Mouse (Mus musculus) intestine, postnatal 0 days (tissue): ENCODE data around the gene Krtap4-13. TPM values are rescaled to one million over a fixed set of nuclear protein-coding genes. Genes with fewer than 3 reads are reported as not detected.
"Not testable (repeated sequence)": the region's sequence is repeated elsewhere in the genome, so short reads cannot be mapped to it uniquely, and the experiment has no call there.

Experiments used
- ATAC-seq: fragments of 200-750 bp; cut with Nextera tagmentation; 2 replicates; pipeline ENCODE4 v1.8.0; 2017; ENCODE audit warnings: mild to moderate bottlenecking, moderate TSS enrichment, moderate library complexity
- H3K27ac ChIP-seq: fragments of 300-500 bp; sonication (generic); 2 replicates; pipeline ENCODE4 v1.5.1; 2014; ENCODE audit warnings: mild to moderate bottlenecking, low read depth, low read length, moderate library complexity
- H3K27me3 ChIP-seq: fragments of 300-500 bp; sonication (generic); replicated peaks from 2 replicates; pipeline ENCODE4 v1.6.1; 2014; ENCODE audit warnings: low read length, mixed read lengths; ENCODE audit not compliant: control insufficient read depth, insufficient read depth
- H3K36me3 ChIP-seq: fragments of 300-500 bp; sonication (generic); 2 replicates; pipeline ENCODE4 v1.6.1; 2014; ENCODE audit warnings: mild to moderate bottlenecking, moderate library complexity; ENCODE audit not compliant: control insufficient read depth, insufficient read depth
- H3K4me1 ChIP-seq: fragments of 300-500 bp; sonication (generic); replicated peaks from 2 replicates; pipeline ENCODE4 v1.6.1; 2014; ENCODE audit warnings: antibody characterized with exemption, low read length, mixed read lengths; ENCODE audit not compliant: control insufficient read depth, insufficient read depth
- H3K4me2 ChIP-seq: fragments of 300-500 bp; sonication (generic); replicated peaks from 2 replicates; pipeline ENCODE4 v1.6.1; 2014; ENCODE audit warnings: low read depth, mild to moderate bottlenecking, moderate library complexity
- H3K4me3 ChIP-seq: fragments of 300-500 bp; sonication (generic); 2 replicates; pipeline ENCODE4 v1.5.1; 2014; ENCODE audit warnings: low read depth, low read length
- H3K9ac ChIP-seq: fragments of 300-500 bp; sonication (generic); 2 replicates; pipeline ENCODE4 v1.6.1; 2014; ENCODE audit warnings: mild to moderate bottlenecking, low read depth, low read length
- H3K9me3 ChIP-seq: fragments of 300-500 bp; sonication (generic); 2 replicates; pipeline ENCODE4 v1.6.1; 2016; ENCODE audit warnings: mixed run types; ENCODE audit not compliant: control insufficient read depth
- CTCF ChIP-seq: sonication (generic); IDR thresholded peaks from 2 replicates; pipeline ENCODE4 v1.5.1; 2016; ENCODE audit warnings: low read depth, mild to moderate bottlenecking, control low read depth, antibody characterized with exemption, moderate library complexity
- WGBS: fragments of 180-500 bp; shearing (Covaris S2); extraction: QIAGEN DNeasy Blood & Tissue Kit; methylation state at CpG from one replicate; pipeline ENCODE4 v1.1.7; 2014; 5-methylcytosine and 5-hydroxymethylcytosine counted together
- polyA plus RNA-seq: library from polyadenylated mRNA; unstranded; fragments of >200 nt; fragmentation: Nextera tagmentation; extraction: Ambion mirVana; gene quantifications from 2 replicates; pipeline ENCODE4 v1.2.1, GENCODE M21; 2015

Gene Krtap4-13
- polyA plus RNA-seq, 1 experiment from 2014 or later: not detected

GRCm38 (mm10) chr11:99837966-99838365 is 28.3 kb upstream of the Krtap4-13 start, which contains the start of gene 2300003K06Rik:
TSS of gene 2300003K06Rik (minus strand) at chr11:99838066.
- Histone ChIP-seq H3K4me3 (no peak within 1 kb of the TSS), H3K9me3 (no peaks in the 10 kb centered on the region), H3K27ac (no peak within 1 kb of the TSS), H3K4me1 (no peaks in the 10 kb centered on the region), H3K9ac (no peak within 1 kb of the TSS), H3K27me3 (no peaks in the 10 kb centered on the region), H3K4me2 (no peak within 1 kb of the TSS), H3K36me3 (no peaks in the 10 kb centered on the region)
- WGBS: 47% methylated on average over 1 of the region's 1 CpGs
- no peak for ATAC-seq
- no peak for TF ChIP-seq CTCF

GRCm38 (mm10) chr11:99815566-99815965 is 5.9 kb upstream of the Krtap4-13 start, which contains the start of gene Gm11564:
TSS of gene Gm11564 (minus strand) at chr11:99815666.
- H3K9ac ChIP-seq, H3K4me2 ChIP-seq, H3K4me3 ChIP-seq, H3K9me3 ChIP-seq, H3K27me3 ChIP-seq, H3K4me1 ChIP-seq, ATAC-seq, H3K36me3 ChIP-seq, H3K27ac ChIP-seq: not testable (repeated sequence)
- WGBS: 82% methylated on average over 2 of the region's 2 CpGs

GRCm38 (mm10) chr11:99804346-99804745 is 5.3 kb downstream of the Krtap4-13 start, which contains the start of gene Gm11554:
TSS of gene Gm11554 (minus strand) at chr11:99804446.
- not testable (repeated sequence) for H3K4me3 ChIP-seq, ATAC-seq, H3K27ac ChIP-seq, H3K36me3 ChIP-seq, H3K27me3 ChIP-seq, H3K4me2 ChIP-seq, H3K9ac ChIP-seq, H3K9me3 ChIP-seq, H3K4me1 ChIP-seq
- no CpG with 5 or more reads among the region's 1 CpGs for WGBS

- H3K36me3 ChIP-seq, ATAC-seq, H3K27me3 ChIP-seq, H3K9ac ChIP-seq, H3K4me1 ChIP-seq, H3K4me3 ChIP-seq, H3K4me2 ChIP-seq, H3K9me3 ChIP-seq, H3K27ac ChIP-seq: not testable (repeated sequence)
- WGBS: no CpG with 5 or more reads among the region's 1 CpGs
Observed at GRCm38 (mm10) chr11:99798832-99799231, 10.9 kb downstream of the Krtap4-13 start, which contains the start of gene Gm11569. TSS of gene Gm11569 (minus strand) at chr11:99798932.

GRCm38 (mm10) chr11:99793367-99793766 is 16.3 kb downstream of the Krtap4-13 start, which contains the start of gene Gm11596:
TSS of gene Gm11596 (minus strand) at chr11:99793467.
- no peak within 1 kb of the TSS for H3K9ac ChIP-seq
- no peaks in the 10 kb centered on the region for H3K36me3 ChIP-seq
- ATAC-seq: no peak
- no peaks in the 10 kb centered on the region for H3K9me3 ChIP-seq
- H3K27me3 ChIP-seq: no peaks in the 10 kb centered on the region
- TF ChIP-seq CTCF: no peak
- no peak within 1 kb of the TSS for H3K4me3 ChIP-seq
- WGBS: 83% methylated on average over 2 of the region's 2 CpGs
- H3K27ac ChIP-seq: no peak within 1 kb of the TSS
- H3K4me2 ChIP-seq: no peak within 1 kb of the TSS
- no peaks in the 10 kb centered on the region for H3K4me1 ChIP-seq

- H3K27me3 ChIP-seq, H3K4me1 ChIP-seq, H3K9me3 ChIP-seq, H3K4me3 ChIP-seq, H3K4me2 ChIP-seq, ATAC-seq, H3K9ac ChIP-seq, H3K36me3 ChIP-seq, H3K27ac ChIP-seq: not testable (repeated sequence)
Observed at GRCm38 (mm10) chr11:99784900-99785299, 24.8 kb downstream of the Krtap4-13 start, which contains the start of gene Krtap4-9. TSS of gene Krtap4-9 (plus strand) at chr11:99785200.

GRCm38 (mm10) chr11:99780604-99781003 is 29.1 kb downstream of the Krtap4-13 start, which contains the start of gene Krtap4-8:
TSS of gene Krtap4-8 (minus strand) at chr11:99780704.
- no peak within 1 kb of the TSS for H3K4me2 ChIP-seq
- no peaks in the 10 kb centered on the region for H3K27me3 ChIP-seq
- no peak within 1 kb of the TSS for H3K27ac ChIP-seq
- TF ChIP-seq CTCF: no peak
- WGBS: 95% methylated on average over 2 of the region's 2 CpGs
- H3K4me3 ChIP-seq: no peak within 1 kb of the TSS
- no peaks in the 10 kb centered on the region for H3K4me1 ChIP-seq
- no peak for ATAC-seq
- H3K36me3 ChIP-seq: no peaks in the 10 kb centered on the region
- no peak within 1 kb of the TSS for H3K9ac ChIP-seq
- H3K9me3 ChIP-seq: no peaks in the 10 kb centered on the region
